Mouse (Mus musculus) midbrain, embryonic 14.5 days (tissue): ENCODE measurements at regions not wholly inside any gene's neighbourhood (a gene's known extent, or its start where the extent isn't known, plus 50 kb on each side); places are given as distances from the start of the nearest gene placed in this dataset.

Experiments used
- ATAC-seq: fragments of 200-750 bp; cut with Nextera tagmentation; 2 replicates; pipeline ENCODE4 v1.8.0; 2017; ENCODE audit warnings: moderate number of reproducible peaks, moderate library complexity; ENCODE audit not compliant: low FRiP score, low TSS enrichment
- DNase-seq: peaks from one replicate; pipeline ENCODE4 v3.0.0-alpha.2; 2015
- H3K27ac ChIP-seq: fragments of 300-500 bp; sonication (generic); replicated peaks from 2 replicates; pipeline ENCODE4 v1.5.1; 2014; ENCODE audit warnings: mild to moderate bottlenecking, low read depth, low read length, moderate library complexity
- H3K27me3 ChIP-seq: fragments of 300-500 bp; sonication (generic); 2 replicates; pipeline ENCODE4 v1.6.1; 2014; ENCODE audit warnings: low read length, control low read depth, mixed read lengths; ENCODE audit not compliant: control insufficient read depth, insufficient read depth
- H3K36me3 ChIP-seq: fragments of 300-500 bp; sonication (generic); 2 replicates; pipeline ENCODE4 v1.6.1; 2014; ENCODE audit warnings: low read length, control low read depth; ENCODE audit not compliant: control insufficient read depth, insufficient read depth
- H3K4me1 ChIP-seq: fragments of 300-500 bp; sonication (generic); 2 replicates; pipeline ENCODE4 v1.6.1; 2014; ENCODE audit warnings: mild to moderate bottlenecking, antibody characterized with exemption, low read length, control low read depth; ENCODE audit not compliant: control insufficient read depth, insufficient read depth
- H3K4me2 ChIP-seq: fragments of 300-500 bp; sonication (generic); 2 replicates; pipeline ENCODE4 v1.6.1; 2014; ENCODE audit warnings: mild to moderate bottlenecking, low read length, moderate library complexity
- H3K4me3 ChIP-seq: fragments of 300-500 bp; sonication (generic); replicated peaks from 2 replicates; pipeline ENCODE4 v1.5.1; 2014; ENCODE audit warnings: low read depth, low read length
- H3K9ac ChIP-seq: fragments of 300-500 bp; sonication (generic); replicated peaks from 2 replicates; pipeline ENCODE4 v1.6.1; 2014; ENCODE audit warnings: mild to moderate bottlenecking, low read length, moderate library complexity
- H3K9me3 ChIP-seq: fragments of 300-500 bp; sonication (generic); 2 replicates; pipeline ENCODE4 v1.6.1; 2016; ENCODE audit warnings: low read length, control low read depth, mixed read lengths; ENCODE audit not compliant: control insufficient read depth
- WGBS: fragments of 180-500 bp; shearing (Covaris S2); extraction: QIAGEN DNeasy Blood & Tissue Kit; methylation state at CpG from one replicate; pipeline ENCODE4 v1.1.7; 2014; 5-methylcytosine and 5-hydroxymethylcytosine counted together

DNA sequence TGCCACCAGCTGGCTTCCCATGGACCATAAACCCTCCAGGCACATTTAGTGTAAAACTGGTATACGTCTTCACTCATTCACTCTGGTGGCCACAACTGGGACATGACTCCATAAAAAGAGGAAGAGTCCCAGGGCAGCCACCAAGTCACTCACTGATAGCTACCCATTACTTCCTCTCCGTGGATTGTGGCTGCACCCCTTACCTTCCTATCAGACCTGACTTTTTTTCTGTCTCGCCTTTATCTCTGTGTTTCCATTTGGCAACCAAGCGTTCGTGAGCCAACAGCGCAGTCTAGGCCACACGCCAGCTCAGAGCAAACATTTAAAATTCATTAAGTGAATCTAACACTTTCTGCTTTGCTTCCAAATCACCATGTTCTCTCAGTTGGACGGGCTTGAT is 53.9 kb upstream of the Slc44a1 start:
- Histone ChIP-seq H3K4me2 (no peak overlapping the region), H3K9ac (no peak overlapping the region), H3K27ac (no peak overlapping the region), H3K4me3 (no peak overlapping the region), H3K27me3 (no peaks in the 10 kb centered on the region), H3K4me1 (no peaks in the 10 kb centered on the region), H3K9me3 (no peaks in the 10 kb centered on the region), H3K36me3 (no peaks in the 10 kb centered on the region)
- DNase-seq (no peak), ATAC-seq (no peak)
- 93% methylated on average over 8 of the region's 8 CpGs for WGBS

DNA sequence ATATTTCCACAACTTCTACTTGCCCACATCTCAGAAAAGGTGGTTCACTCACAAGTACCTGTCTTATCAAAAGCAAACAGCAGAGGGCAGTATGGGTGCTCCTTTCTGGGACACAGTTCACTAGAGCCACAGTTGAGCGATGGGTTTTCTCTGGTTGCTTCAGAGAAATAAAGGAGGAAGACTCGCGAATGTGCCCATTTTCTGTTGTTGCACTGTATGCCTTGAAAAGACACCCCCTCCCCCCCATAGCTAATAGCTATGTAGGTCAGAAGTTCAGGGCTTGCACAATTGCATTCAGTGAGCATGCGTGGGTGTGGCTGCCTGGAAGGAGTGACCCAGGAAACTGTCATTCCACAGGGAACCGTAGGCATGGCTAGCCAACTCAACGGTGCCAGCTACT is 55.5 kb upstream of the Slc44a1 start:
- no peak overlapping the region for H3K9ac ChIP-seq
- H3K27me3 ChIP-seq = no peaks in the 10 kb centered on the region
- ATAC-seq = peak; percentile 46
- H3K36me3 ChIP-seq = no peaks in the 10 kb centered on the region
- no peaks in the 10 kb centered on the region for H3K9me3 ChIP-seq
- WGBS = 36% methylated on average over 6 of the region's 6 CpGs
- DNase-seq = peak; percentile 93
- H3K4me2 ChIP-seq = peak overlapping the region; percentile 22; the same call in 1 of the 2 replicates
- no peak overlapping the region for H3K27ac ChIP-seq
- no peak overlapping the region for H3K4me3 ChIP-seq
- no peaks in the 10 kb centered on the region for H3K4me1 ChIP-seq

DNA sequence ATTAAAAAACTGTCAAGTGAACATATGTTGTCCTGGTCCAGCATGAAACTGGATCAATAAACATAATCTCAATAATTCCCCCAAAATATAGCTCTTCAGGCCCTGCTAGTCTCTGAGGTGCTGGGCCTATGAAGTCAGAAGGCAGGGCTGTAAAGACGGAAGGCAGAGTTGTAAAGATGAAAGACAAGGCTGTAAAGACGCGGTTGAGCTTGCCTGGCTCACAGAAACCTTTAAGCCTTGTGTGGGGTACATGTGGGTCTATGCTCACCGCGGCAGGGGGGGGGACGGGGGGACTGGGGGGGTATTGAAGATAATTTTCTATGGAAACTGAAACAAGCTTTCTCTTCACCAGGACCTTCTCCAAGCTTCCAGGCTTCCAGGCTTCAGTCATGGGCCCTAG is 56.1 kb upstream of the Slc44a1 start:
- no peak for DNase-seq
- H3K4me3 ChIP-seq = no peak overlapping the region
- no peaks in the 10 kb centered on the region for H3K27me3 ChIP-seq
- no peak for ATAC-seq
- no peaks in the 10 kb centered on the region for H3K36me3 ChIP-seq
- no peaks in the 10 kb centered on the region for H3K4me1 ChIP-seq
- H3K9ac ChIP-seq = no peak overlapping the region
- H3K4me2 ChIP-seq = no peak overlapping the region
- H3K27ac ChIP-seq = no peak overlapping the region
- WGBS = 78% methylated on average over 6 of the region's 6 CpGs
- no peaks in the 10 kb centered on the region for H3K9me3 ChIP-seq

DNA sequence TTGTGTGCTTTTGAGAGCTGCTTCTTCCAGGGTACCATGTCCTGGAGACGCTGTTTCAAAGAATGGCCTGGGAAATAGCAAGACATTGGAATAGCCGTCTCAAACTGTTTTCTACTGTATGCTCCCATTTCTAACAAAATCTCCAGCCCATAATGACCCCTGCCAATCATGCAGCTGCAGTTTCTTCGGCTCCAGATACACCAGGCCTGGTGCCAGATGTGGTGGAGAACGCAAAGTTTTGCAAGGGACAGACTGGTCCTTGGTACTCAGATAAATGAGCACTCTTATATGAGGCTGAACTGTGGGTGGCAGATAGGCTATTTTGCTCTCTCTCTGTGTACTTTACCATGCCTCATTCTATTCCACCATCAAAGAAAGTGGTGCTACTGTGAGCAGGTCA is 58.2 kb upstream of the Slc44a1 start:
- ATAC-seq (no peak), DNase-seq (no peak)
- Histone ChIP-seq H3K9ac (no peak overlapping the region), H3K4me3 (no peak overlapping the region), H3K27me3 (no peaks in the 10 kb centered on the region), H3K36me3 (no peaks in the 10 kb centered on the region), H3K4me2 (no peak overlapping the region), H3K27ac (no peak overlapping the region), H3K9me3 (no peaks in the 10 kb centered on the region), H3K4me1 (no peaks in the 10 kb centered on the region)
- WGBS = 74% methylated on average over 4 of the region's 4 CpGs

DNA sequence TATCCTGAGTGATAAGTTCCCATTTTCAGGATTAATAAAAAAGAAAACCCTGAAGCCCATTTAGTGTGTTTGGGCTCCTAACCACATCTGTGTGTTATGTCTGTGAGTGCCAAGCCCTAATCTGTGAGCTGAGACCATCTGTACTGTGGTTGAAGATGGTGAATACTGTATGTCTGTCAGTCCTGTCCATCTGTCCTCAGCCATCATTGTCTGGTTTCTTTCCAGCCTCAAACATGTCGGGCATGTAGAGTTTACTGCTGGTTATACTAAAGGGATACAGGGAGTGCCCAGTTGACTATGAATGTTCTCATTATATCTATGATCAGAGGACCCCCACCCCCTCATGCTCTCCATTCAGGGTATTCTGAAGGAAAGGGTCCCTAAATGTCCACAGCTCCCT is 60.4 kb upstream of the Slc44a1 start:
- no peak overlapping the region for H3K4me3 ChIP-seq
- H3K4me2 ChIP-seq = no peak overlapping the region
- WGBS = 84% methylated on average over 1 of the region's 1 CpGs
- H3K9me3 ChIP-seq = no peaks in the 10 kb centered on the region
- no peak overlapping the region for H3K9ac ChIP-seq
- no peak overlapping the region for H3K27ac ChIP-seq
- no peak for ATAC-seq
- H3K27me3 ChIP-seq = no peaks in the 10 kb centered on the region
- DNase-seq = no peak
- H3K36me3 ChIP-seq = no peaks in the 10 kb centered on the region
- no peaks in the 10 kb centered on the region for H3K4me1 ChIP-seq

DNA sequence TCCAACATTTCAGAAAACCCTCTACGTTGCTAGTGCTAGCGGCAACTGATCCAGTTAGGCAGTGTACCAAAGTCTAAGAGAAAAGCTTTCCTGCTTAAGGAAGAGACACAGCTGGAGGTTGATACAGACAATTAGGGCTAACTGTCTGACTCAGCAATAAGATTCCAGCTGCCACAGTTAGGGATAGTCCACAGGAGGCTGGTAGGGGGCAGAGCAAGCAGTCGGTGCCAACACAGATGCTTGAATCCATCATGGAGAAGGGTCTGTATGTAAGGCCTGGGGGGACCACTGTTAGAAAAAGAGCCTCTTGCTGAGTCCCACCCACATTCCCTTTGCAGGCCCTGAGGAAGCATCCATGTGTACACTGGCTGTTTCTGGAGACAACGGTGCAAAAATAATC is 63.2 kb upstream of the Slc44a1 start:
- no peak overlapping the region for H3K9ac ChIP-seq
- no peak overlapping the region for H3K4me2 ChIP-seq
- H3K4me1 ChIP-seq = no peaks in the 10 kb centered on the region
- no peaks in the 10 kb centered on the region for H3K9me3 ChIP-seq
- H3K27ac ChIP-seq = no peak overlapping the region
- H3K36me3 ChIP-seq = no peaks in the 10 kb centered on the region
- DNase-seq (no peak), ATAC-seq (no peak)
- no peak overlapping the region for H3K4me3 ChIP-seq
- no peaks in the 10 kb centered on the region for H3K27me3 ChIP-seq
- WGBS = 73% methylated on average over 4 of the region's 4 CpGs

DNA sequence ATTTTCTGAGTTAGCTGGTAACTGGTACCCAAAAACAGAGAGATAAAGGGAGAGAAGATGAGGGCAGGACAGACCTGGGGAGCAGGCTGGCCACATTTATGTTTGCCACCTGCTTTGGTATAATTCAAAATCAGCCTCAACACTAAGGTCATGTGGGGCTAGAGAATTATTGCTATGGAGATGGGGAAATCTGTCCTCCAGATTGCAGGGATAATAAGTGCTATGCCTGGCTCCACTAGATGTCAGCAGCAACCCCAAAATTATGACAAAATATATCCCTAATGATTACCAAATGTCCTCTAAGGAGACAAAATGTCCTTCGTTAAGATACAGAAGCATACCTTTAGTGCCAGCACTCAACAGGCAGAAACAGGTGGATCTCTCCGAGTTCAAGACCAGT is 83.8 kb upstream of the Slc44a1 start:
- Histone ChIP-seq H3K9ac (no peak overlapping the region), H3K4me2 (no peak overlapping the region), H3K9me3 (no peaks in the 10 kb centered on the region), H3K4me3 (no peak overlapping the region), H3K27me3 (no peaks in the 10 kb centered on the region), H3K27ac (no peak overlapping the region), H3K4me1 (no peaks in the 10 kb centered on the region), H3K36me3 (no peaks in the 10 kb centered on the region)
- 83% methylated on average over 2 of the region's 2 CpGs for WGBS
- ATAC-seq = no peak
- DNase-seq = no peak

DNA sequence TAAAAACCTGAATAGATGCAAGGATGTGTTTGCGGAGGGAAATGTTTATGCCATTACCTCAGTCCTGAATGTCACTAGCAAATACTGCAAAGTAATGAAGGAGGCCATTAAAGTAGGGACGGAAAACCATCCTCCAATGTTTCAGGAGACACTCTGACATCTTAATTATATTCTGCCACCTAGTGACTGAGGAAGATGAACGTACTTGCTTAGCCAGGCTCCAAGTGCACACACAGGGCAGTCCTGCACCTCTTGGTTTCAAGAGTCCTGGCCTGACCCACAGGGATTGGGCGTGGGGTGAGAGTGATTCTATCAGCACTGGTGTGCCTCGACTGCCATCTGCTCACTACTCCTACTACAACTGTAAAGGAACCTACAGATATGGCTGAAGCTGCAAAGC is 85.3 kb upstream of the Slc44a1 start:
- Histone ChIP-seq H3K27ac (no peak overlapping the region), H3K27me3 (no peaks in the 10 kb centered on the region), H3K4me2 (no peak overlapping the region), H3K9ac (no peak overlapping the region), H3K9me3 (no peaks in the 10 kb centered on the region), H3K36me3 (no peaks in the 10 kb centered on the region), H3K4me3 (no peak overlapping the region), H3K4me1 (no peaks in the 10 kb centered on the region)
- peak; percentile 72 for DNase-seq
- ATAC-seq = no peak
- WGBS = 28% methylated on average over 5 of the region's 5 CpGs

DNA sequence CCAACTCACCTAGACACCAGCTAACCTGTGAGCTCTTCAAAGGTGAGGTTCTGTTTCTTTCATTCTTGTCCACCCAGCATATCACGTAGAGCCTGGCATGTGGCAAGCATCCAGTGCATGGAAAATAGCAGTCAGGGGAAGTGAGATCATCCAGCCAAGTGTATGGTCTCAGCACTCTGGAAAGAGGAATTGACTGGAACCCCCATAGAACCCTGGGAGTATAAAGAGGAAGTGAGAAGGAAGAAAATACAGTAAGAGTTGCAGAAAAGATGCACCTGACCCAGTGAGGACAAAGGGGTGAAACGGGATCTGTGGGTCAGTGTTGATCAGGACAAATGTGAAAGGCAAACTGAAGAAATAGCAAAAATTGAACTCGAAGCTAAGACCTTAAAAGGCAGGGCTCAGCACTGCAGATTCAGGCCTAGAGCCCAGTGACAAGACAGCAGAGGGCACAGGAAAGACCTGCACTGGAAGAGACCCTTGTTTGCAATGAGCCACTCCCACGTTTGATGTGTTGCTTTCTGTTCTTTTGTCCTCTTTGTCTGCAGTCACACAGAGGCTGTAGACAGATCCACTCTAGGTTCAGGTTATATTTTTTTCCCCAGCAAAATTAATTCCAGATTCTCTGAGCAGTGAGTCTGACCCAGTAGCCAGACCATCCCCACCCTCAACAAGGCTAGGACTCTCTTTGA is 86.7 kb upstream of the Slc44a1 start:
- H3K27ac ChIP-seq = no peak overlapping the region
- H3K36me3 ChIP-seq = no peaks in the 10 kb centered on the region
- WGBS = 59% methylated on average over 4 of the region's 4 CpGs
- ATAC-seq = no peak
- no peak overlapping the region for H3K4me3 ChIP-seq
- no peak overlapping the region for H3K9ac ChIP-seq
- no peaks in the 10 kb centered on the region for H3K9me3 ChIP-seq
- no peaks in the 10 kb centered on the region for H3K4me1 ChIP-seq
- H3K4me2 ChIP-seq = no peak overlapping the region
- H3K27me3 ChIP-seq = no peaks in the 10 kb centered on the region
- DNase-seq = peak; percentile 8
